Mouse (Mus musculus): ENCODE data around the gene Sync. TPM values are rescaled to one million over a fixed set of nuclear protein-coding genes. Genes with fewer than 3 reads are reported as not detected.

Sync gene
- total and polyA plus RNA-seq, 3 experiments, result 8.7 to 17.9 (median 17.7) TPM

- no peak for TF ChIP-seq CTCF (IDR thresholded peaks at IDR 0.05)
- no peak for TF ChIP-seq POLR2A (IDR thresholded peaks at IDR 0.05; ENCODE audit: insufficient read depth, low read depth, low read length)
- TF ChIP-seq EP300 (IDR thresholded peaks at IDR 0.05; ENCODE audit: insufficient read depth, low read depth, low read length), result no peak
- H3K36me3 ChIP-seq (ENCODE audit: control insufficient read depth, insufficient read depth, low read length), result peaks cover 19% of the 10 kb centered on the region
- no peak overlapping the region for H3K27ac ChIP-seq
- H3K9ac ChIP-seq (ENCODE audit: low read depth, low read length), result no peak overlapping the region
- no peak overlapping the region for H3K4me3 ChIP-seq
- DNase-seq, result no peak
- peaks cover 3% of the 10 kb centered on the region for H3K4me1 ChIP-seq (ENCODE audit: control insufficient read depth, insufficient read depth, low read length)
- H3K79me2 ChIP-seq (replicated peaks; ENCODE audit: control insufficient read depth, insufficient read depth, low read length), result no peaks in the 10 kb centered on the region
- intact Hi-C loops (cut with DNase I), result no loop called here
- WGBS, result 76% methylated on average over 1 of the region's 1 CpGs
- no peaks in the 10 kb centered on the region for H3K27me3 ChIP-seq (ENCODE audit: control insufficient read depth, insufficient read depth, low read length)
Observed at GRCm38 (mm10) chr4:129320876-129321275, 33.5 kb downstream of the Sync start.

GRCm38 (mm10) chr4:129322042-129322441 lies 34.6 kb downstream of the Sync start:
- H3K27ac ChIP-seq, result no peak overlapping the region
- no peaks in the 10 kb centered on the region for H3K27me3 ChIP-seq (ENCODE audit: control insufficient read depth, insufficient read depth, low read length)
- peaks cover 3% of the 10 kb centered on the region for H3K4me1 ChIP-seq (ENCODE audit: control insufficient read depth, insufficient read depth, low read length)
- H3K36me3 ChIP-seq (ENCODE audit: control insufficient read depth, insufficient read depth, low read length), result peaks cover 20% of the 10 kb centered on the region
- WGBS, result 89% methylated on average over 5 of the region's 5 CpGs
- no peaks in the 10 kb centered on the region for H3K79me2 ChIP-seq (replicated peaks; ENCODE audit: control insufficient read depth, insufficient read depth, low read length)
- H3K9ac ChIP-seq (ENCODE audit: low read depth, low read length), result no peak overlapping the region
- no peak for DNase-seq
- no peak overlapping the region for H3K4me3 ChIP-seq
- TF ChIP-seq POLR2A (IDR thresholded peaks at IDR 0.05; ENCODE audit: insufficient read depth, low read depth, low read length) (no peak), CTCF (IDR thresholded peaks at IDR 0.05) (no peak), EP300 (IDR thresholded peaks at IDR 0.05; ENCODE audit: insufficient read depth, low read depth, low read length) (no peak)
- intact Hi-C loops (cut with DNase I), result no loop called here

- Histone ChIP-seq H3K27ac (no peak overlapping the region), H3K79me2 (replicated peaks; ENCODE audit: control insufficient read depth, insufficient read depth, low read length) (peaks cover 1% of the 10 kb centered on the region; the same call in 1 of the 2 replicates), H3K27me3 (ENCODE audit: control insufficient read depth, insufficient read depth, low read length) (no peaks in the 10 kb centered on the region), H3K9ac (ENCODE audit: low read depth, low read length) (no peak overlapping the region), H3K4me1 (ENCODE audit: control insufficient read depth, insufficient read depth, low read length) (peaks cover 3% of the 10 kb centered on the region), H3K4me3 (no peak overlapping the region), H3K36me3 (ENCODE audit: control insufficient read depth, insufficient read depth, low read length) (peaks cover 23% of the 10 kb centered on the region)
- no peak for TF ChIP-seq EP300 (IDR thresholded peaks at IDR 0.05; ENCODE audit: insufficient read depth, low read depth, low read length)
- no peak for TF ChIP-seq CTCF (IDR thresholded peaks at IDR 0.05)
- TF ChIP-seq POLR2A (IDR thresholded peaks at IDR 0.05; ENCODE audit: insufficient read depth, low read depth, low read length), result no peak
- 78% methylated on average over 1 of the region's 1 CpGs for WGBS
- no peak for DNase-seq
- intact Hi-C loops (cut with DNase I), result no loop called here
Observed at GRCm38 (mm10) chr4:129323491-129323890, 36.1 kb downstream of the Sync start.

DNA sequence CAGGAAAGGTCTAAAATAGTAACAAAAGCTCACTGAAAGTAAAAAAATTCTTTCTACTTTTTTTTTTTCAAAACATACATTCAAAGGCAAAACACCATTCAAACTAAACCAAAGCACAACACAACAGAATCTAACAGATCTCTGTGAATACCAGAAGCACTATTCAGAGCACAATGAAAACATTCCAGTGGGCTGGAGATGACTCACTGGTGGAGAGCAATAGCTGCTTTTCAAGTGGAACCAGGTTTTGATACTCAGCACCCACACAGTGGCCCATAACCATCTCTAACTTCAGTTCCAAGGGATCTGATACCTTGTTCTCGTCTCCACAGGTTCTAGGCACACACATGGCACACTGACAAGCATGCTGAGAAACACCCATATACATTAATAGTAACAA lies 37.3 kb downstream of the Sync start:
- WGBS, result 54% methylated on average over 1 of the region's 1 CpGs
- peaks cover 3% of the 10 kb centered on the region for H3K4me1 ChIP-seq (ENCODE audit: control insufficient read depth, insufficient read depth, low read length)
- H3K36me3 ChIP-seq (ENCODE audit: control insufficient read depth, insufficient read depth, low read length), result peaks cover 24% of the 10 kb centered on the region
- intact Hi-C loops (cut with DNase I), result no loop called here
- TF ChIP-seq EP300 (IDR thresholded peaks at IDR 0.05; ENCODE audit: insufficient read depth, low read depth, low read length), result no peak
- TF ChIP-seq CTCF (IDR thresholded peaks at IDR 0.05), result no peak
- no peak for TF ChIP-seq POLR2A (IDR thresholded peaks at IDR 0.05; ENCODE audit: insufficient read depth, low read depth, low read length)
- H3K27ac ChIP-seq, result no peak overlapping the region
- no peak overlapping the region for H3K9ac ChIP-seq (ENCODE audit: low read depth, low read length)
- peaks cover 3% of the 10 kb centered on the region for H3K79me2 ChIP-seq (replicated peaks; ENCODE audit: control insufficient read depth, insufficient read depth, low read length)
- H3K27me3 ChIP-seq (ENCODE audit: control insufficient read depth, insufficient read depth, low read length), result no peaks in the 10 kb centered on the region
- no peak for DNase-seq
- no peak overlapping the region for H3K4me3 ChIP-seq

GRCm38 (mm10) chr4:129326191-129326590 lies 38.8 kb downstream of the Sync start:
- Histone ChIP-seq H3K27me3 (ENCODE audit: control insufficient read depth, insufficient read depth, low read length) (no peaks in the 10 kb centered on the region), H3K36me3 (ENCODE audit: control insufficient read depth, insufficient read depth, low read length) (peaks cover 22% of the 10 kb centered on the region), H3K9ac (ENCODE audit: low read depth, low read length) (no peak overlapping the region), H3K79me2 (replicated peaks; ENCODE audit: control insufficient read depth, insufficient read depth, low read length) (peaks cover 3% of the 10 kb centered on the region), H3K27ac (no peak overlapping the region), H3K4me3 (no peak overlapping the region), H3K4me1 (ENCODE audit: control insufficient read depth, insufficient read depth, low read length) (peaks cover 3% of the 10 kb centered on the region)
- DNase-seq, result no peak
- WGBS, result 42% methylated on average over 1 of the region's 1 CpGs
- TF ChIP-seq CTCF (IDR thresholded peaks at IDR 0.05), result no peak
- no peak for TF ChIP-seq EP300 (IDR thresholded peaks at IDR 0.05; ENCODE audit: insufficient read depth, low read depth, low read length)
- no peak for TF ChIP-seq POLR2A (IDR thresholded peaks at IDR 0.05; ENCODE audit: insufficient read depth, low read depth, low read length)
- intact Hi-C loops (cut with DNase I), result no loop called here

- Histone ChIP-seq H3K4me1 (ENCODE audit: control insufficient read depth, insufficient read depth, low read length) (peaks cover 2% of the 10 kb centered on the region), H3K79me2 (replicated peaks; ENCODE audit: control insufficient read depth, insufficient read depth, low read length) (peaks cover 4% of the 10 kb centered on the region), H3K9ac (ENCODE audit: low read depth, low read length) (no peak overlapping the region), H3K36me3 (ENCODE audit: control insufficient read depth, insufficient read depth, low read length) (peaks cover 29% of the 10 kb centered on the region), H3K27ac (no peak overlapping the region), H3K27me3 (ENCODE audit: control insufficient read depth, insufficient read depth, low read length) (no peaks in the 10 kb centered on the region), H3K4me3 (no peak overlapping the region)
- WGBS, result 13% methylated on average over 1 of the region's 1 CpGs
- no peak for DNase-seq
- intact Hi-C loops (cut with DNase I), result loop anchor here (5.0 kb wide), 1 partner anchor 284 kb away; the partner anchor contains the start of gene Iqcc
- TF ChIP-seq CTCF (IDR thresholded peaks at IDR 0.05), result no peak
- no peak for TF ChIP-seq POLR2A (IDR thresholded peaks at IDR 0.05; ENCODE audit: insufficient read depth, low read depth, low read length)
- no peak for TF ChIP-seq EP300 (IDR thresholded peaks at IDR 0.05; ENCODE audit: insufficient read depth, low read depth, low read length)
Observed at GRCm38 (mm10) chr4:129332846-129333245, 45.4 kb downstream of the Sync start.

All from heart, adult 2 months (tissue).